8 mouse cellular contexts compared by ENCODE assay signal in the genomic region with DNA sequence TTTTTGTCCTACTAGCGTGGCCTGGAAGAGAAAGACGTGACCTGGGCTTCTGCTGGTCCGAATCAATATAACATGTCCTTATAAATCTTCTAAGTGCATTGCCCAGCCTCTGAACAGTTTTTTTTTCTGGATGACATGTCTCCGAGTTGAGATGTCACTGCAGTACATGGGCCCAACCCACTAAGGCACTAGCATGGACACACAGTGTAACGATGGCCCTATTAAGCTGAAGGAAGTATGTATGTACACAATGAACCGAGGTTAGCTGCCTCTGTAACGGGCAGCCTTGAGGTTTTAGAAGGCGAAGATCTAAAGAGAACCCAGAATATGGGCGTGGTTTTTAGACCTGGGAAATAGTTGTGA. TPM values are rescaled to one million over a fixed set of nuclear protein-coding genes. Genes with fewer than 3 reads are reported as not detected.
DNase-seq lines count a peak whose midpoint lies in the region; ATAC-seq lines count a peak whose summit lies in the region.

No protein-coding gene starts in this region.

- peak overlapping the region; percentile 65 for H3K4me3 ChIP-seq in lung, embryonic 15.5 days
- peak overlapping the region; percentile 94 for H3K4me3 ChIP-seq in embryonic facial prominence, embryonic 13.5 days
- H3K4me3 ChIP-seq in intestine, embryonic 16.5 days (ENCODE audit: low read length): peak overlapping the region; percentile 96
- H3K4me3 ChIP-seq in neural tube, embryonic 14.5 days (ENCODE audit: low read depth, low read length): peak overlapping the region; percentile 59

- no peak for DNase-seq in lung, postnatal 14 days
- DNase-seq in retina, embryonic 14.5 days (ENCODE audit: low spot score): no peak
- DNase-seq in layer of hippocampus, postnatal 36 days: no peak
- no peak for DNase-seq in left cerebral cortex, adult 11 months (ENCODE audit: low spot score)

- 5% methylated on average over 9 of the region's 9 CpGs for WGBS in lung, embryonic 15.5 days
- 8% methylated on average over 9 of the region's 9 CpGs for WGBS in embryonic facial prominence, embryonic 13.5 days
- 6% methylated on average over 9 of the region's 9 CpGs for WGBS in intestine, embryonic 16.5 days
- WGBS in neural tube, embryonic 14.5 days: 7% methylated on average over 9 of the region's 9 CpGs

- peak overlapping the region; percentile 72 for H3K4me2 ChIP-seq in lung, embryonic 15.5 days
- peak overlapping the region; percentile 89 for H3K4me2 ChIP-seq in embryonic facial prominence, embryonic 13.5 days
- peak overlapping the region; percentile 79 for H3K4me2 ChIP-seq in intestine, embryonic 16.5 days (ENCODE audit: low read depth, low read length)
- peak overlapping the region; percentile 89 for H3K4me2 ChIP-seq in neural tube, embryonic 14.5 days (ENCODE audit: low read depth, low read length)

- ATAC-seq in lung, embryonic 15.5 days (ENCODE audit: borderline replicate concordance, extremely low read depth, low FRiP score, low TSS enrichment): no peak
- no peak for ATAC-seq in embryonic facial prominence, embryonic 13.5 days (ENCODE audit: insufficient number of reproducible peaks, insufficient read depth, low FRiP score, low TSS enrichment, low read depth)
- ATAC-seq in intestine, embryonic 16.5 days: peak; percentile 23
- ATAC-seq in neural tube, embryonic 14.5 days (ENCODE audit: low read depth): peak; percentile 26

- no peaks in the 10 kb centered on the region for H3K9me3 ChIP-seq in lung, embryonic 15.5 days
- no peaks in the 10 kb centered on the region for H3K9me3 ChIP-seq in embryonic facial prominence, embryonic 13.5 days
- no peaks in the 10 kb centered on the region for H3K9me3 ChIP-seq in intestine, embryonic 16.5 days (ENCODE audit: control insufficient read depth, low read length)
- H3K9me3 ChIP-seq in neural tube, embryonic 14.5 days (ENCODE audit: control insufficient read depth, low read length): no peaks in the 10 kb centered on the region

- peaks cover 9% of the 10 kb centered on the region for H3K4me1 ChIP-seq in lung, embryonic 15.5 days
- peaks cover 12% of the 10 kb centered on the region for H3K4me1 ChIP-seq in embryonic facial prominence, embryonic 13.5 days
- peaks cover 5% of the 10 kb centered on the region; the same call in 1 of the 2 replicates for H3K4me1 ChIP-seq in intestine, embryonic 16.5 days (ENCODE audit: control insufficient read depth, insufficient read depth, low read length)
- H3K4me1 ChIP-seq in neural tube, embryonic 14.5 days (ENCODE audit: control insufficient read depth, insufficient read depth, low read length): peaks cover 9% of the 10 kb centered on the region; the same call in 1 of the 2 replicates

- peak overlapping the region; percentile 66 for H3K9ac ChIP-seq in lung, embryonic 15.5 days
- peak overlapping the region; percentile 84 for H3K9ac ChIP-seq in embryonic facial prominence, embryonic 13.5 days
- peak overlapping the region; percentile 82 for H3K9ac ChIP-seq in intestine, embryonic 16.5 days (ENCODE audit: low read depth, low read length)
- H3K9ac ChIP-seq in neural tube, embryonic 14.5 days (replicated peaks; ENCODE audit: low read depth, low read length): peak overlapping the region; percentile 67

- H3K36me3 ChIP-seq in lung, embryonic 15.5 days: peaks cover 5% of the 10 kb centered on the region; the same call in 1 of the 2 replicates
- peaks cover 4% of the 10 kb centered on the region; the same call in 1 of the 2 replicates for H3K36me3 ChIP-seq in embryonic facial prominence, embryonic 13.5 days
- H3K36me3 ChIP-seq in intestine, embryonic 16.5 days (ENCODE audit: control insufficient read depth, insufficient read depth, low read length): no peaks in the 10 kb centered on the region
- H3K36me3 ChIP-seq in neural tube, embryonic 14.5 days (ENCODE audit: control insufficient read depth, insufficient read depth, low read length): peaks cover 2% of the 10 kb centered on the region; the same call in 1 of the 2 replicates

- no peaks in the 10 kb centered on the region for H3K27me3 ChIP-seq in lung, embryonic 15.5 days
- H3K27me3 ChIP-seq in embryonic facial prominence, embryonic 13.5 days: no peaks in the 10 kb centered on the region
- peaks cover 2% of the 10 kb centered on the region; the same call in 1 of the 2 replicates for H3K27me3 ChIP-seq in intestine, embryonic 16.5 days (replicated peaks; ENCODE audit: control insufficient read depth, insufficient read depth, low read length)
- no peaks in the 10 kb centered on the region for H3K27me3 ChIP-seq in neural tube, embryonic 14.5 days (ENCODE audit: control insufficient read depth, insufficient read depth, low read length)

- peak overlapping the region; percentile 86 for H3K27ac ChIP-seq in lung, embryonic 15.5 days
- peak overlapping the region; percentile 82; the same call in 1 of the 2 replicates for H3K27ac ChIP-seq in embryonic facial prominence, embryonic 13.5 days
- H3K27ac ChIP-seq in intestine, embryonic 16.5 days (ENCODE audit: low read length): peak overlapping the region; percentile 94
- peak overlapping the region; percentile 45; the same call in 1 of the 2 replicates for H3K27ac ChIP-seq in neural tube, embryonic 14.5 days (ENCODE audit: low read depth, low read length)

RNA-seq across cellular contexts. Expression of a gene that starts 0.6 kb away (rescaled TPM):
- polyA plus RNA-seq in lung, embryonic 15.5 days (2015; fragmentation: Nextera tagmentation; extraction: Ambion mirVana): 28.5 and 29.3 TPM in 2 replicates
- polyA plus RNA-seq in embryonic facial prominence, embryonic 13.5 days (2015; fragmentation: Nextera tagmentation; extraction: Ambion mirVana): 37.4 and 38.2 TPM in 2 replicates
- 27.8 and 30.0 TPM in 2 replicates for polyA plus RNA-seq in intestine, embryonic 16.5 days (2015; fragmentation: Nextera tagmentation; extraction: Ambion mirVana)
- polyA plus RNA-seq in neural tube, embryonic 14.5 days (2014; fragmentation: Nextera tagmentation; extraction: Ambion mirVana): 73.4 and 77.3 TPM in 2 replicates
- total RNA-seq in layer of hippocampus, postnatal 36 days (2021): 10 to 100 TPM; 55.9 to 57.4 TPM

RNA-seq across cellular contexts. Expression of a gene that starts 45.8 kb away (rescaled TPM):
- not detected in 2 replicates for polyA plus RNA-seq in lung, embryonic 15.5 days (2015; fragmentation: Nextera tagmentation; extraction: Ambion mirVana)
- not detected in 2 replicates for polyA plus RNA-seq in embryonic facial prominence, embryonic 13.5 days (2015; fragmentation: Nextera tagmentation; extraction: Ambion mirVana)
- polyA plus RNA-seq in intestine, embryonic 16.5 days (2015; fragmentation: Nextera tagmentation; extraction: Ambion mirVana): not detected in 2 replicates
- 1.5 and 10.4 TPM in 2 replicates for polyA plus RNA-seq in neural tube, embryonic 14.5 days (2014; fragmentation: Nextera tagmentation; extraction: Ambion mirVana)
- not detected for total RNA-seq in layer of hippocampus, postnatal 36 days (2021)

RNA-seq across cellular contexts. Expression of a gene that starts 58.8 kb away (rescaled TPM):
- 8.5 and 9.1 TPM in 2 replicates for polyA plus RNA-seq in lung, embryonic 15.5 days (2015; fragmentation: Nextera tagmentation; extraction: Ambion mirVana)
- 10.1 and 10.9 TPM in 2 replicates for polyA plus RNA-seq in embryonic facial prominence, embryonic 13.5 days (2015; fragmentation: Nextera tagmentation; extraction: Ambion mirVana)
- 3.9 and 4.8 TPM in 2 replicates for polyA plus RNA-seq in intestine, embryonic 16.5 days (2015; fragmentation: Nextera tagmentation; extraction: Ambion mirVana)
- 3.9 and 4.0 TPM in 2 replicates for polyA plus RNA-seq in neural tube, embryonic 14.5 days (2014; fragmentation: Nextera tagmentation; extraction: Ambion mirVana)
- 1 to 10 TPM; 6.4 to 7.2 TPM for total RNA-seq in layer of hippocampus, postnatal 36 days (2021)

Comparison
In these comparisons a context has a peak if more than half of its experiments do, and no peak if none do; other contexts are left out.
1. ATAC-seq: peak in intestine, embryonic 16.5 days (single experiment) and neural tube, embryonic 14.5 days (single experiment); none in lung, embryonic 15.5 days (single experiment) and embryonic facial prominence, embryonic 13.5 days (single experiment).
2. Peak in every context shown above with its lines, with median percentiles within 50 percentile points of each other: H3K27ac ChIP-seq, H3K4me2 ChIP-seq, H3K4me3 ChIP-seq and H3K9ac ChIP-seq.